Mouse (Mus musculus) E14TG2a.4 (cell line): ENCODE data around the gene Flrt2.

Source experiments
- CTCF ChIP-seq: conservative IDR thresholded peaks from 2 replicates; pipeline ENCODE4 v1.5.1; 2014; ENCODE audit warnings: low read length
- NANOG ChIP-seq: IDR thresholded peaks from 2 replicates; pipeline ENCODE4 v1.6.1; 2014; ENCODE audit warnings: borderline replicate concordance, low read length, mixed read lengths
- POU5F1 ChIP-seq: IDR thresholded peaks from 2 replicates; pipeline ENCODE4 v1.6.1; 2014; ENCODE audit warnings: low read length, borderline replicate concordance

DNA sequence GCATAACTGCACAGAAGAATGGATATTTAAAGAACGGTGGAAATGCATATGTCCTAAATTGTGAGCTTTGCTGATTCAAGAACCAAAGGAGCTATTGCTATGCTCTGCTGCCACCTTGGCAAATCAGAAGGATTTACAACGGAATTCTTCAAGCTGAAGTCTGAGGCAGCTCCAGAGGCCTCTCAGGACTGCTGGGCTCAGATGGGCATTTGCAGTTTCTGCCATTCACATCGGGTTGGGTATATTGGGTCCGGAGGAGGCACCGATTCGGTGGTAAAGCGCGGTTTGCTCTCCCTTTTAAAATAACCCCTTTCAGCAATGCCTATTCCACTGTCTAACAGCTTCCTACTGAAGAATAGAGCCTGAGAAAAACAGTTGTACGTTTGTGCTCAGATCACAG, 1.2 kb upstream of the Flrt2 start:
- TF ChIP-seq CTCF (no peak), NANOG (no peak), POU5F1 (no peak)
